Mouse (Mus musculus) frontal cortex, adult (tissue): ENCODE data around the gene Rsu1.

Source experiments
- ATAC-seq: cut with Nextera tagmentation; 2 replicates; pipeline ENCODE4 v1.9.2; 2017; ENCODE audit warnings: mild to moderate bottlenecking, moderate library complexity, mixed read lengths; ENCODE audit not compliant: low TSS enrichment

The Rsu1 gene

DNA sequence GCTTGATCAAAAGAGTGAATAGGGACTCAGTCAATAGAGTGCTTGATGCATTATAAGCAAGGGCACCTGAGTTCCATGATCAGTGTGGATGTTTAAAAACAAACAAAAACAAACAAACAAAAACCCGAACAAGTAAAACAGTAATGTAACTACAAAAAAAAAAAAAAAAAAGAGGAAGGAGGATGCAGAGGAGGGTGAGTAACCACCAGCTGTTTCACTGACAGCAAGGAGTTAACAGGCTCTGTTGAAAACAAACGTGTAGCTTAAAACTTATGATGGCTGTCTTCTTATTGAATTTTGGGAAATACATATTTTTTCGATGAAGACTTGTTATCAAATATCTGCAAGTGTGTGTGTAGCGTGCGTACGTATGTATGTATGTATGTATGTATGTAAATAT, 222.6 kb downstream of the Rsu1 start:
- no peak for ATAC-seq

DNA sequence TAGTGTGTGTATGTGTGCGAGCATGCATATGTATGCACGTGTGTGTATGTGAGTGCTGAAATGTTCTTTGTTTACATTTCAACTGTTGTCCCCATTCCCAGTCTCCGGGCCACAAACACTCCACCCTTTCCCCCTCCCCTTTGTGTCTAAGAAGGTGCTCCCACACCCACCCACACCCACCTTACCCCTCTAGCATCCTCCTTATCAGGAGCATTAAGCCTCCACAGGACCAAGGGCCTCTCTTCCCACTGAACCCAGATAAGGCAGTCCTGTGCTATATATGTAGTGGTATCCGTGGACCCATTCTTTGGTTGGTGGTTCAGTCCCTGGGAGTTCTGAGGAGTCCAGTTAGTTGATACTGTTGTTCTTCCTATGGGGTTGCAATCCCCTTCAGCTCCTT, 226.7 kb downstream of the Rsu1 start:
- ATAC-seq = no peak

DNA sequence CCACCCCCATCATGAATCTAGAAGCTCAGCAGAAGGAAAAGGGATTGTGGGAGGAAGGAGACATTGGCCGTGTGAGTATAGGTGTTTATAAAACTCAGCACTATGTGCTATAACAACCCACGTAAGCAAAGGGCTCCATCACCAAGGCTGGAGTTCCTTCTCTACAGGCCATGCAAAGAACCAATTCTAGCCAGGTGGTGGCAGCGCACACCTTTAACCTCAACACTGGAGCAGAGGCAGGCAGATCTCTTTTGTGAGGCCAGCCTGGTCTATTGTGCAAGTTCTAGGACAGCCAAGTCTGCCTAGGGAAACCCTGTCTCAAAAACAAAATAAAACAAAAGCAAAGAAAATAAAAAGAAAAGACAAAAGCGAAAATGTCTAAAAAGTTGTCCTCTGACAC, 231.4 kb downstream of the Rsu1 start:
- ATAC-seq = no peak

DNA sequence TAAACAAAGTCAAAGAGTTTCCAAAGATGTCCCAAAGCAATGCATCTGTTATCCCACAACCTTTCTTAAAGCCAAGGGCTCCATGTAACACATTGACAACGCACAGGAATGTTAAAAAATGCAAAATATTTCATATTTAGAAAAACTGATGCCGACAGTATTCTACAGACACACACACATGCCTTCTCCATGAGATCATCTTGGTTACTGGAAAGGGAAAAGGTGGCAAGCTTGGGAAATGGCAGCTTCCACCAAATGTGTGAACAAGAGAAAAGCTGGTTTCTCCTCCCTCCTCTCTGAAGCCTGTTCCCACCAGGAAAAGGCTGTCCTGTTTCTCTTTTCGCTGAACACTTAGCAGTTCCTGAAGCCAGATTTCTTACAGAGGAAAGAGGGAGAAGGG, 232.4 kb downstream of the Rsu1 start:
- ATAC-seq = peak; percentile 87
